Mouse (Mus musculus): ENCODE results near the gene Gpr173.

- no peak for TF ChIP-seq CTCF (IDR thresholded peaks at IDR 0.05; ENCODE audit: control insufficient read depth, insufficient read depth, low read length)
- TF ChIP-seq POLR2A (IDR thresholded peaks at IDR 0.05; ENCODE audit: borderline replicate concordance, control insufficient read depth, low read depth, low read length), result no peak
These were observed 62.3 kb downstream of the Gpr173 start for GRCm38 (mm10) chrX:152306224-152306623.
